Mouse (Mus musculus): Measurements from ENCODE around the gene Gm20388. TPM values are rescaled to one million over a fixed set of nuclear protein-coding genes. Genes with fewer than 3 reads are reported as not detected.

Gm20388 gene
- polyA plus RNA-seq, 1 experiment from 2014 or later, result not detected

GRCm38 (mm10) chr8:120575801-120576200, 665.2 kb downstream of the Gm20388 start:
- peaks cover 74% of the 10 kb centered on the region for H3K36me3 ChIP-seq (ENCODE audit: control insufficient read depth, insufficient read depth, low read length)
- WGBS, result 56% methylated on average over 9 of the region's 9 CpGs
- no peak overlapping the region for H3K27ac ChIP-seq (ENCODE audit: low read length)
- no peak overlapping the region for H3K4me2 ChIP-seq (ENCODE audit: low read depth, low read length)
- H3K9me3 ChIP-seq (ENCODE audit: control insufficient read depth, low read length), result no peaks in the 10 kb centered on the region
- peaks cover 17% of the 10 kb centered on the region for H3K4me1 ChIP-seq (replicated peaks; ENCODE audit: control insufficient read depth, insufficient read depth, low read length)
- no peak overlapping the region for H3K9ac ChIP-seq (ENCODE audit: low read length)
- no peaks in the 10 kb centered on the region for H3K27me3 ChIP-seq (ENCODE audit: control insufficient read depth, insufficient read depth, low read depth, low read length)
- no peak overlapping the region for H3K4me3 ChIP-seq (ENCODE audit: low read length)
- ATAC-seq (ENCODE audit: low read depth), result no peak

GRCm38 (mm10) chr8:120577821-120578220, 667.2 kb downstream of the Gm20388 start:
- H3K9me3 ChIP-seq (ENCODE audit: control insufficient read depth, low read length), result no peaks in the 10 kb centered on the region
- no peak overlapping the region for H3K9ac ChIP-seq (ENCODE audit: low read length)
- H3K27ac ChIP-seq (ENCODE audit: low read length), result no peak overlapping the region
- H3K27me3 ChIP-seq (ENCODE audit: control insufficient read depth, insufficient read depth, low read depth, low read length), result no peaks in the 10 kb centered on the region
- no peak overlapping the region for H3K4me2 ChIP-seq (ENCODE audit: low read depth, low read length)
- 91% methylated on average over 17 of the region's 17 CpGs for WGBS
- H3K4me1 ChIP-seq (replicated peaks; ENCODE audit: control insufficient read depth, insufficient read depth, low read length), result peaks cover 17% of the 10 kb centered on the region
- H3K36me3 ChIP-seq (ENCODE audit: control insufficient read depth, insufficient read depth, low read length), result peaks cover 76% of the 10 kb centered on the region
- ATAC-seq (ENCODE audit: low read depth), result no peak
- H3K4me3 ChIP-seq (ENCODE audit: low read length), result no peak overlapping the region

DNA sequence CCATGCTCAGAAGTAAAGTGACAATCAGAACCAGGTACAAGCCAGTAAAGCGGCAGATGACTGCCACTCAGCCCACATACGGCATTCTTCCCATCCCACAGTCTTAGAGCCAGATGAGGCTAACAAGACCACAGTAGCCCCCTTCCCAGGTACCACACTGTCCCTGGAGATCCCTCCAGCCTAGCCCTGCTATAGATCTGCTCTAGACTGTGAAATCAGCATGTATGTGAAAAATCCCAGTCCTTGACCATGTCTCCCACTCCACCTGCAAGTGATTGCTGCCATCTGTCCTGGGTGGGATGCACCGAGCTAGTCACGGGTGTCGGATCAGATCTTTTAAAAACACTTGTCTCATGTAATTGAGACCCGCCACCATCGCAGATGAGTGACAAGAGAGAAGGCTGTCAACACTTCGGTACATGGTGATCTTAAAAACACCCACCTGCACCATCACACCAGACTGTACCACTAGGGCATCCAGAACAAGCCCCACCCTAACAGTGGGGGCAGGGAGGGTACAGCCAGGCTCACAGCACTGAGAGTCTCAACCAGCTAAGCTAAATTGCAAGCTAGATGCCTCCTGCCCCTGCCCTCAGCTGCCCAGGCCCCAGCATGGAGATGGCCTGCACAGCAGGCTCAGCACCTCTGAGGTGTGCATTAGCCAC, 669.8 kb downstream of the Gm20388 start:
- Histone ChIP-seq H3K27ac (ENCODE audit: low read length) (no peak overlapping the region), H3K9ac (ENCODE audit: low read length) (no peak overlapping the region), H3K4me3 (ENCODE audit: low read length) (no peak overlapping the region), H3K9me3 (ENCODE audit: control insufficient read depth, low read length) (no peaks in the 10 kb centered on the region), H3K36me3 (ENCODE audit: control insufficient read depth, insufficient read depth, low read length) (peaks cover 61% of the 10 kb centered on the region), H3K4me2 (ENCODE audit: low read depth, low read length) (no peak overlapping the region), H3K27me3 (ENCODE audit: control insufficient read depth, insufficient read depth, low read depth, low read length) (no peaks in the 10 kb centered on the region), H3K4me1 (replicated peaks; ENCODE audit: control insufficient read depth, insufficient read depth, low read length) (0 out of 2 replicates have a peak, but pooled peaks cover 6% of the 10 kb centered on the region)
- ATAC-seq (ENCODE audit: low read depth), result no peak
- WGBS, result 84% methylated on average over 8 of the region's 8 CpGs

DNA sequence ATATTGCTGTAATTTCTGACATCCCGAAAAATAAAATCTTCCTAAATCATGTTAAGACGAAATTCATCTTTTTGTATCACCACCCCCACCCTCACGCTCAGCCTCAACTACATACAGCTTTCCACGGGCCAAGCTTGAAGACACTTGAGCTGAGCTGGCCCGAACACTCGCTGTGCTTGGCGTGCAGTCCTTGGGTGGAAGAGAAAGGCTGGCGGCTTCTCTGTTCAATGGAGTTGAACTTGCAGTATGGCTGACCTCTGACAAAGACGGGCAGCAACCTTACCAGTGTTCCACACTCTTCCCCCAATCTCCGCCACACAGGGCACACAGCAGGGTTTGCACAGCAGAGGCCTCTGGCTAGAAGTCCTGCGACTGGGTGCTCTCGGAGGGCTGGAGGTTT, 670.7 kb downstream of the Gm20388 start:
- Histone ChIP-seq H3K27ac (ENCODE audit: low read length) (no peak overlapping the region), H3K4me1 (replicated peaks; ENCODE audit: control insufficient read depth, insufficient read depth, low read length) (no peaks in the 10 kb centered on the region), H3K27me3 (ENCODE audit: control insufficient read depth, insufficient read depth, low read depth, low read length) (no peaks in the 10 kb centered on the region), H3K36me3 (ENCODE audit: control insufficient read depth, insufficient read depth, low read length) (peaks cover 53% of the 10 kb centered on the region), H3K9me3 (ENCODE audit: control insufficient read depth, low read length) (no peaks in the 10 kb centered on the region), H3K9ac (ENCODE audit: low read length) (no peak overlapping the region), H3K4me2 (ENCODE audit: low read depth, low read length) (no peak overlapping the region), H3K4me3 (ENCODE audit: low read length) (no peak overlapping the region)
- 83% methylated on average over 12 of the region's 12 CpGs for WGBS
- ATAC-seq (ENCODE audit: low read depth), result no peak

DNA sequence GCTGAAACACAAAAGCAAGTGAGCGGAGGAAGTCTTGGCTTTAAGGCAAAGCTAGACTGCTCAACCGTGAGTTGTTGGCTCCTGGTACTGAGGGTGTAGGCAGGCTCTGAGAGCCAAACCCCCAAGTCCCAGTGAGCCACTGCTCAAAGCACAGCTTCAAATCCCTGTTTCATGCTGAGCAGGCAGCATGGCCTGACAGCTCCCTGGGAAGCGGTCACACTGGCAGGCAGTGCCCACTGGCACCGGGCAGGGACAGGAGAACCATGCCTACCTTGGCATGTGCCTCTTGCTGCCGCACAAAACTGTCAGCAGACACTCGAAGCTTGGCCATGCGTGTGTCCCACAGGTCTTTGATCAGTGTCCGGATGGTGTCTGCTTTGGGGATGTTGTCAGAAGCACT, 671.2 kb downstream of the Gm20388 start:
- Histone ChIP-seq H3K9ac (ENCODE audit: low read length) (no peak overlapping the region), H3K4me1 (replicated peaks; ENCODE audit: control insufficient read depth, insufficient read depth, low read length) (no peaks in the 10 kb centered on the region), H3K4me3 (ENCODE audit: low read length) (no peak overlapping the region), H3K27me3 (ENCODE audit: control insufficient read depth, insufficient read depth, low read depth, low read length) (no peaks in the 10 kb centered on the region), H3K27ac (ENCODE audit: low read length) (no peak overlapping the region), H3K9me3 (ENCODE audit: control insufficient read depth, low read length) (no peaks in the 10 kb centered on the region), H3K4me2 (ENCODE audit: low read depth, low read length) (no peak overlapping the region), H3K36me3 (ENCODE audit: control insufficient read depth, insufficient read depth, low read length) (peaks cover 48% of the 10 kb centered on the region)
- no peak for ATAC-seq (ENCODE audit: low read depth)
- 89% methylated on average over 8 of the region's 8 CpGs for WGBS

DNA sequence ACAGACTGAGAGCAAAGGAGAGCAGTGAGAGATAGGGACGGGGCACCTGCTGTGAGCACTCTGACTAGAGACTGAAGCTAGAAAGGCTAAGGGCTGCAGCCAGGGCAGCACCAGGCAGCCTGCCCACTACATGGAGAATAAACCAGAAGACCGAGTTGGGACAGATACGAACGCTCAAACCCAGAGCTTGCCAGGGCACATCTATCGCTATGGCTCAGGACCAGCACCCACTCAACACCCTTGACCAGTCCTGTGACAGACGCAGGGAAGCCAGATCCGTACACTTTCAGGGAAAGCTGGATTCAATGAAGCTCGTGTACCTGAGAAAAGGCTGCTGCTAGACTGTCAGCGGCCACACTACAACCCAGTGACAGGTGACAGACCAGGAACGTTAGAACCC, 674.9 kb downstream of the Gm20388 start:
- WGBS, result 87% methylated on average over 10 of the region's 10 CpGs
- Histone ChIP-seq H3K4me3 (ENCODE audit: low read length) (no peak overlapping the region), H3K9ac (ENCODE audit: low read length) (no peak overlapping the region), H3K9me3 (ENCODE audit: control insufficient read depth, low read length) (no peaks in the 10 kb centered on the region), H3K4me1 (replicated peaks; ENCODE audit: control insufficient read depth, insufficient read depth, low read length) (peaks cover 12% of the 10 kb centered on the region; the same call in 1 of the 2 replicates), H3K36me3 (ENCODE audit: control insufficient read depth, insufficient read depth, low read length) (peaks cover 20% of the 10 kb centered on the region), H3K27me3 (ENCODE audit: control insufficient read depth, insufficient read depth, low read depth, low read length) (no peaks in the 10 kb centered on the region), H3K4me2 (ENCODE audit: low read depth, low read length) (no peak overlapping the region), H3K27ac (ENCODE audit: low read length) (no peak overlapping the region)
- ATAC-seq (ENCODE audit: low read depth), result no peak

DNA sequence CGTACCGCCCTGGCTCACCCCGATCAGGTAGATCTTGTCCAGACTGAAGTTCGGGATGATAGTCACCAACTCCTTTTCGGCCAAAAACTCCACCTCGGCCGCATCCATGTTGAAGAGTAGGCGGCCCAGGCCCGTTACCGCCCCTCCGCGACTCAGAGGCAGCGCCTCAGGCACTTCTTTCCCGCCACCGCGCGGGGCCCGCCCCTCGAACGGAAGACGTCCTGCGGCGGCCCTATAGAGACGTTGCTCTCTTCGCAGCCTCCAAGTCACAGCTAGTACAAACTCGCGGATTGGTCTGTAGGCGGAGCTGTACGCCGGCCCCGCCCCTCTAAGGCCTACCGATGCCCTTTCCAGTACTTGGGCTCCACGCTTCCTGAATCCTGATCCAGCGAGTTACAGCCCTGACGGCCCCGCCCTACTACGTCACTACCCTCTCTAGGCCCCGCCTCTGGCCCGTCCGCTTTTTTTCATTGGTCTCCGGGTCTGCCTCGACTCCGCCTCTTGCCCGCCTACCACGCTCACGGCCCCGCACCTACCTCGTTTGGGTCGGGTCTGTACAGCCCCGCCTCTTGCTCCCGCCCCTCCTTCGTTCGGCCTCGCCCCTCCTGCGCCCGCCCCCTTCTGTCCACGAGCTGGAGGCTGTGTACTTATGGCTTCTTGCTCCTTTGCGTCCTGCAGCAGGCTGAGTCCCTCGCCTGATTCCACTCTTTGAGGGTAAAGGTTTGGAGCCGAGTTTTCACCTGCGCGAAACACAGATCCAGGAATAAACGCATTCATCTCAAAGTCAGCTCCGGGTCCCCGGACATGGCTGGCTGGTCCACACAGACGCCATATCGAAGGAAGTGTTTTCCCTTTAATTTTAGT, 678.5 kb downstream of the Gm20388 start, which contains the start of gene Gins2:
TSS of gene Gins2 (minus strand) at position 397 of the 864 bp plus-strand sequence.
- peaks cover 5% of the 10 kb centered on the region; the same call in 1 of the 2 replicates for H3K36me3 ChIP-seq (ENCODE audit: control insufficient read depth, insufficient read depth, low read length)
- H3K9me3 ChIP-seq (ENCODE audit: control insufficient read depth, low read length), result no peaks in the 10 kb centered on the region
- H3K27me3 ChIP-seq (ENCODE audit: control insufficient read depth, insufficient read depth, low read depth, low read length), result no peaks in the 10 kb centered on the region
- H3K9ac ChIP-seq (ENCODE audit: low read length), result peak within 1 kb of the TSS; percentile 74
- peak within 1 kb of the TSS; percentile 74 for H3K4me3 ChIP-seq (ENCODE audit: low read length)
- WGBS, result under 1% methylated on average over 67 of the region's 67 CpGs
- H3K27ac ChIP-seq (ENCODE audit: low read length), result peak within 1 kb of the TSS; percentile 39
- H3K4me2 ChIP-seq (ENCODE audit: low read depth, low read length), result peak within 1 kb of the TSS; percentile 77
- peak; percentile 98 for ATAC-seq (ENCODE audit: low read depth)
- H3K4me1 ChIP-seq (replicated peaks; ENCODE audit: control insufficient read depth, insufficient read depth, low read length), result peaks cover 12% of the 10 kb centered on the region; the same call in 1 of the 2 replicates

- Histone ChIP-seq H3K27me3 (ENCODE audit: control insufficient read depth, insufficient read depth, low read depth, low read length) (no peaks in the 10 kb centered on the region), H3K36me3 (ENCODE audit: control insufficient read depth, insufficient read depth, low read length) (0 out of 2 replicates have a peak, but pooled peaks cover 2% of the 10 kb centered on the region), H3K4me3 (ENCODE audit: low read length) (peak overlapping the region; percentile 46), H3K4me2 (ENCODE audit: low read depth, low read length) (peak overlapping the region; percentile 68), H3K9ac (ENCODE audit: low read length) (peak overlapping the region; percentile 60), H3K9me3 (ENCODE audit: control insufficient read depth, low read length) (0 out of 2 replicates have a peak, but pooled peaks cover 2% of the 10 kb centered on the region), H3K4me1 (replicated peaks; ENCODE audit: control insufficient read depth, insufficient read depth, low read length) (peaks cover 12% of the 10 kb centered on the region; the same call in 1 of the 2 replicates), H3K27ac (ENCODE audit: low read length) (peak overlapping the region; percentile 39)
- ATAC-seq (ENCODE audit: low read depth), result no peak
- 45% methylated on average over 2 of the region's 2 CpGs for WGBS
Observed at GRCm38 (mm10) chr8:120589921-120590320, 679.3 kb downstream of the Gm20388 start.
